Mouse (Mus musculus): ENCODE results near the gene Hist1h4n. TPM values are rescaled to one million over a fixed set of nuclear protein-coding genes. Genes with fewer than 3 reads are reported as not detected.
"Not testable (repeated sequence)": the region's sequence is repeated elsewhere in the genome, so short reads cannot be mapped to it uniquely, and the experiment has no call there.

Gene Hist1h4n
- 6.2 and 10.1 TPM in 2 replicates for polyA plus RNA-seq (2016; fragmentation: Nextera tagmentation; extraction: Ambion mirVana)

- peak; percentile 83 for ATAC-seq (ENCODE audit: low FRiP score)
- not testable (repeated sequence) for H3K9ac ChIP-seq; H3K4me1 ChIP-seq; H3K36me3 ChIP-seq; H3K27ac ChIP-seq; H3K9me3 ChIP-seq (replicated peaks); H3K4me3 ChIP-seq; H3K27me3 ChIP-seq
- under 1% methylated on average over 29 of the region's 58 CpGs for whole genome bisulfite sequencing
- peak within 1 kb of the TSS; percentile 37 for H3K4me2 ChIP-seq (replicated peaks)
Measured at GRCm38 (mm10) chr13:21831418-21832394, at the start of gene Hist1h4n. Gene Hist1h4n (minus strand): TSS chr13:21832196.

- Histone ChIP-seq H3K9me3 (replicated peaks) (no peaks in the 10 kb centered on the region), H3K27me3 (no peaks in the 10 kb centered on the region), H3K4me2 (replicated peaks) (no peak overlapping the region), H3K9ac (no peak overlapping the region), H3K36me3 (no peaks in the 10 kb centered on the region), H3K27ac (no peak overlapping the region), H3K4me3 (no peak overlapping the region), H3K4me1 (no peaks in the 10 kb centered on the region)
- ATAC-seq (ENCODE audit: low FRiP score), result no peak
- 82% methylated on average over 6 of the region's 6 CpGs for WGBS
Measured at GRCm38 (mm10) chr13:21880735-21881134, 48.7 kb upstream of the Hist1h4n start.

GRCm38 (mm10) chr13:21865503-21865902, 33.5 kb upstream of the Hist1h4n start:
- H3K4me3 ChIP-seq; H3K36me3 ChIP-seq; H3K27me3 ChIP-seq; H3K9ac ChIP-seq; ATAC-seq (ENCODE audit: low FRiP score); H3K4me1 ChIP-seq; H3K27ac ChIP-seq; H3K9me3 ChIP-seq (replicated peaks); H3K4me2 ChIP-seq (replicated peaks): not testable (repeated sequence)
- WGBS, result 84% methylated on average over 3 of the region's 3 CpGs

- H3K9me3 ChIP-seq (replicated peaks), result 0 out of 2 replicates have a peak, but pooled peaks cover 3% of the 10 kb centered on the region
- H3K4me2 ChIP-seq (replicated peaks), result no peak overlapping the region
- no peaks in the 10 kb centered on the region for H3K36me3 ChIP-seq
- H3K4me3 ChIP-seq, result no peak overlapping the region
- no peak overlapping the region for H3K9ac ChIP-seq
- H3K27me3 ChIP-seq, result no peaks in the 10 kb centered on the region
- H3K27ac ChIP-seq, result no peak overlapping the region
- 13% methylated on average over 5 of the region's 5 CpGs for WGBS
- no peak for ATAC-seq (ENCODE audit: low FRiP score)
- H3K4me1 ChIP-seq, result no peaks in the 10 kb centered on the region
Measured at GRCm38 (mm10) chr13:21861608-21862007, 29.6 kb upstream of the Hist1h4n start.

GRCm38 (mm10) chr13:21855698-21856162, 23.7 kb upstream of the Hist1h4n start:
- under 1% methylated on average over 15 of the region's 15 CpGs for WGBS
- no peaks in the 10 kb centered on the region for H3K27me3 ChIP-seq
- no peaks in the 10 kb centered on the region for H3K9me3 ChIP-seq (replicated peaks)
- no peaks in the 10 kb centered on the region for H3K36me3 ChIP-seq
- H3K4me2 ChIP-seq (replicated peaks), result peak overlapping the region; percentile 48
- no peaks in the 10 kb centered on the region for H3K4me1 ChIP-seq
- ATAC-seq (ENCODE audit: low FRiP score), result no peak
- no peak overlapping the region for H3K27ac ChIP-seq
- peak overlapping the region; percentile 38 for H3K4me3 ChIP-seq
- peak overlapping the region; percentile 41; the same call in 1 of the 2 replicates for H3K9ac ChIP-seq

- Histone ChIP-seq H3K4me3 (peak overlapping the region; percentile 38), H3K4me1 (no peaks in the 10 kb centered on the region), H3K27me3 (no peaks in the 10 kb centered on the region), H3K4me2 (replicated peaks) (peak overlapping the region; percentile 48), H3K9me3 (replicated peaks) (no peaks in the 10 kb centered on the region), H3K36me3 (no peaks in the 10 kb centered on the region), H3K9ac (peak overlapping the region; percentile 41; the same call in 1 of the 2 replicates), H3K27ac (no peak overlapping the region)
- 2% methylated on average over 11 of the region's 11 CpGs for WGBS
- ATAC-seq (ENCODE audit: low FRiP score), result peak; percentile 56; the same call in 1 of the 2 replicates
Measured at GRCm38 (mm10) chr13:21855146-21855545, 23.1 kb upstream of the Hist1h4n start.

- Histone ChIP-seq H3K4me1 (no peaks in the 10 kb centered on the region), H3K4me3 (no peak overlapping the region), H3K27me3 (no peaks in the 10 kb centered on the region), H3K4me2 (replicated peaks) (no peak overlapping the region), H3K27ac (no peak overlapping the region), H3K9ac (no peak overlapping the region), H3K36me3 (no peaks in the 10 kb centered on the region), H3K9me3 (replicated peaks) (no peaks in the 10 kb centered on the region)
- WGBS, result 74% methylated on average over 3 of the region's 3 CpGs
- no peak for ATAC-seq (ENCODE audit: low FRiP score)
Measured at GRCm38 (mm10) chr13:21852215-21852945, 20.4 kb upstream of the Hist1h4n start.

- WGBS, result 23% methylated on average over 1 of the region's 1 CpGs
- not testable (repeated sequence) for H3K27me3 ChIP-seq; H3K4me1 ChIP-seq; H3K4me2 ChIP-seq (replicated peaks); H3K4me3 ChIP-seq; H3K9me3 ChIP-seq (replicated peaks); H3K36me3 ChIP-seq; H3K9ac ChIP-seq; H3K27ac ChIP-seq; ATAC-seq (ENCODE audit: low FRiP score)
Measured at GRCm38 (mm10) chr13:21850696-21851095, 18.7 kb upstream of the Hist1h4n start.

- H3K27me3 ChIP-seq, result no peaks in the 10 kb centered on the region
- no peak for ATAC-seq (ENCODE audit: low FRiP score)
- H3K4me1 ChIP-seq, result no peaks in the 10 kb centered on the region
- no peak overlapping the region for H3K9ac ChIP-seq
- no peak overlapping the region for H3K27ac ChIP-seq
- WGBS, result 24% methylated on average over 8 of the region's 8 CpGs
- no peaks in the 10 kb centered on the region for H3K9me3 ChIP-seq (replicated peaks)
- H3K4me3 ChIP-seq, result no peak overlapping the region
- no peaks in the 10 kb centered on the region for H3K36me3 ChIP-seq
- no peak overlapping the region for H3K4me2 ChIP-seq (replicated peaks)
Measured at GRCm38 (mm10) chr13:21847883-21848282, 15.9 kb upstream of the Hist1h4n start.

GRCm38 (mm10) chr13:21846356-21846755, 14.4 kb upstream of the Hist1h4n start:
- H3K4me2 ChIP-seq (replicated peaks); H3K27ac ChIP-seq; H3K36me3 ChIP-seq; ATAC-seq (ENCODE audit: low FRiP score); H3K27me3 ChIP-seq; H3K4me1 ChIP-seq; H3K9me3 ChIP-seq (replicated peaks); H3K9ac ChIP-seq; H3K4me3 ChIP-seq: not testable (repeated sequence)

GRCm38 (mm10) chr13:21840508-21840907, 8.5 kb upstream of the Hist1h4n start:
- not testable (repeated sequence) for H3K4me2 ChIP-seq (replicated peaks); H3K9ac ChIP-seq; H3K27ac ChIP-seq; H3K4me3 ChIP-seq; H3K27me3 ChIP-seq; H3K4me1 ChIP-seq; H3K9me3 ChIP-seq (replicated peaks); H3K36me3 ChIP-seq
- peak; percentile 66; the same call in 1 of the 2 replicates for ATAC-seq (ENCODE audit: low FRiP score)
- no CpG with 5 or more reads among the region's 4 CpGs for WGBS

GRCm38 (mm10) chr13:21833461-21833860, 1.5 kb upstream of the Hist1h4n start, which contains the start of the genes Hist1h2ap and Hist1h2br:
Gene Hist1h2ap (minus strand): TSS chr13:21833507.
Gene Hist1h2br (plus strand): TSS chr13:21833743.
- ATAC-seq (ENCODE audit: low FRiP score), result peak; percentile 97
- H3K9ac ChIP-seq; H3K36me3 ChIP-seq; H3K4me1 ChIP-seq; H3K27ac ChIP-seq; H3K27me3 ChIP-seq; H3K4me3 ChIP-seq; H3K4me2 ChIP-seq (replicated peaks); H3K9me3 ChIP-seq (replicated peaks): not testable (repeated sequence)
- WGBS, result no CpG with 5 or more reads among the region's 24 CpGs
